Mouse (Mus musculus) adrenal gland, adult 8-10 months (tissue): ENCODE data around the gene Urm1. TPM values are rescaled to one million over a fixed set of nuclear protein-coding genes. Genes with fewer than 3 reads are reported as not detected.
"Not testable (repeated sequence)": the region's sequence is repeated elsewhere in the genome, so short reads cannot be mapped to it uniquely, and the experiment has no call there.

Experiments used
- DNase-seq: peaks from one replicate; pipeline ENCODE4 v3.0.0; 2022
- total RNA-seq, 4 experiments: library from RNA; stranded (reverse); gene quantifications; 2 replicates each; pipeline ENCODE4 v1.2.4; 2022

Urm1 gene
- 10 to 100 TPM; 46.8 to 58.8 (median 49.5) TPM for total RNA-seq

- DNase-seq, result no peak
Observed at GRCm38 (mm10) chr2:29820025-29820817, at the start of gene Urm1. TSS of gene Urm1 (plus strand) at chr2:29820075.

- no peak for DNase-seq
Observed at GRCm38 (mm10) chr2:29770162-29770561, 49.7 kb upstream of the Urm1 start.

- peak; percentile 50 for DNase-seq
Observed at GRCm38 (mm10) chr2:29771611-29772461, 48.0 kb upstream of the Urm1 start.

- DNase-seq, result no peak
Observed at GRCm38 (mm10) chr2:29773323-29773722, 46.6 kb upstream of the Urm1 start.

GRCm38 (mm10) chr2:29781256-29781655 lies 38.6 kb upstream of the Urm1 start:
- not testable (repeated sequence) for DNase-seq

- DNase-seq, result no peak
Observed at GRCm38 (mm10) chr2:29784290-29784689, 35.6 kb upstream of the Urm1 start.

GRCm38 (mm10) chr2:29787104-29787917 lies 32.6 kb upstream of the Urm1 start, which contains the start of gene Coq4:
TSS of gene Coq4 (plus strand) at chr2:29787493.
- peak; percentile 87 for DNase-seq

- peak; percentile 83 for DNase-seq
Observed at GRCm38 (mm10) chr2:29787937-29788681, 31.8 kb upstream of the Urm1 start, which contains the start of gene Trub2. TSS of gene Trub2 (minus strand) at chr2:29788502.

- no peak for DNase-seq
Observed at GRCm38 (mm10) chr2:29792772-29793487, 26.9 kb upstream of the Urm1 start.

GRCm38 (mm10) chr2:29802075-29802826 lies 17.6 kb upstream of the Urm1 start, which contains the start of gene Slc27a4:
TSS of gene Slc27a4 (plus strand) at chr2:29802634.
- peak; percentile 95 for DNase-seq

GRCm38 (mm10) chr2:29802827-29803201 lies 17.1 kb upstream of the Urm1 start:
- no peak for DNase-seq

- DNase-seq, result no peak
Observed at GRCm38 (mm10) chr2:29803400-29803831, 16.5 kb upstream of the Urm1 start.

GRCm38 (mm10) chr2:29815678-29816371 lies 4.0 kb upstream of the Urm1 start:
- DNase-seq, result no peak

GRCm38 (mm10) chr2:29817426-29818232 lies 2.2 kb upstream of the Urm1 start:
- peak; percentile 66 for DNase-seq

- DNase-seq, result no peak
Observed at GRCm38 (mm10) chr2:29819363-29819762, 512 bp upstream of the Urm1 start.

GRCm38 (mm10) chr2:29826318-29826925 lies 6.5 kb downstream of the Urm1 start:
- DNase-seq, result no peak

- DNase-seq, result peak; percentile 97
Observed at GRCm38 (mm10) chr2:29826926-29827708, 7.2 kb downstream of the Urm1 start.
